Mouse (Mus musculus) lung, adult 2 months (tissue): ENCODE measurements at regions not wholly inside any gene's neighbourhood (a gene's known extent, or its start where the extent isn't known, plus 50 kb on each side); places are given as distances from the start of the nearest gene placed in this dataset.

ENCODE experiments used
- CTCF ChIP-seq: fragments of 200-500 bp; IDR thresholded peaks from 2 replicates; pipeline ENCODE4 v1.5.1; 2011; ENCODE audit warnings: mild to moderate bottlenecking, low read length, control low read depth; ENCODE audit not compliant: insufficient read depth
- POLR2A ChIP-seq: fragments of 200-500 bp; IDR thresholded peaks from 2 replicates; pipeline ENCODE4 v1.6.1; 2011; ENCODE audit warnings: low read depth, mild to moderate bottlenecking, control low read depth, low read length, borderline replicate concordance; ENCODE audit errors: extremely low read depth

- TF ChIP-seq POLR2A (no peak), CTCF (no peak)
These were observed 51.2 kb upstream of the Ppp1r26 start for GRCm38 (mm10) chr2:28395391-28395790.
